Mouse (Mus musculus) liver, embryonic 14.5 days (tissue): ENCODE results near the gene Perm1.

Source experiments
- CTCF ChIP-seq: IDR thresholded peaks from 2 replicates; pipeline ENCODE4 v1.5.1; 2016; ENCODE audit warnings: antibody characterized with exemption, low read depth, control low read depth
- EP300 ChIP-seq: IDR thresholded peaks from 2 replicates; pipeline ENCODE4 v1.6.1; 2016; ENCODE audit warnings: antibody characterized with exemption, low read depth

DNA sequence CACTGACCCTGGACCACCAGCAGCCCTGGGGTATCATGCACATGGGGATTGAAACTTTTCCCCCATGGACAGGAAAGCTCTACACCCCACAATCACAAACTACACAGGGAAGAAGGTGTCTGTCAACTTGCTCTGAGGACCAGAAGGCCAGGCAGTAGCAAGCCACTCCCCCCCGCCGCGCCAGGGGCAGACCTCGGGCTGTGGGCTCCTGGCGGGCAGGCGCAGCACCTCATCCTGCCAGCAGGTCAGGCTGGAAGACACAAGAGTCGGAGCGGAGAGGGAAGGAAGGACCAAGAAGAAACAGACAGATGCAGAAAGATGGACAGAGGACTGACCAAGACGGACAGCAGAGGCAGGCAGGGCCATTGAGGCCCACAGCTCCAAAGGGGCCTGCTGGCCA lies 38.0 kb upstream of the Perm1 start:
- TF ChIP-seq EP300 (no peak), CTCF (no peak)
